Mouse (Mus musculus) E14TG2a.4 (cell line): ENCODE measurements around the gene Ralgapa2.

Experiments used
- CTCF ChIP-seq: conservative IDR thresholded peaks from 2 replicates; pipeline ENCODE4 v1.5.1; 2014; ENCODE audit warnings: low read length
- NANOG ChIP-seq: IDR thresholded peaks from 2 replicates; pipeline ENCODE4 v1.6.1; 2014; ENCODE audit warnings: borderline replicate concordance, low read length, mixed read lengths
- POU5F1 ChIP-seq: IDR thresholded peaks from 2 replicates; pipeline ENCODE4 v1.6.1; 2014; ENCODE audit warnings: low read length, borderline replicate concordance

DNA sequence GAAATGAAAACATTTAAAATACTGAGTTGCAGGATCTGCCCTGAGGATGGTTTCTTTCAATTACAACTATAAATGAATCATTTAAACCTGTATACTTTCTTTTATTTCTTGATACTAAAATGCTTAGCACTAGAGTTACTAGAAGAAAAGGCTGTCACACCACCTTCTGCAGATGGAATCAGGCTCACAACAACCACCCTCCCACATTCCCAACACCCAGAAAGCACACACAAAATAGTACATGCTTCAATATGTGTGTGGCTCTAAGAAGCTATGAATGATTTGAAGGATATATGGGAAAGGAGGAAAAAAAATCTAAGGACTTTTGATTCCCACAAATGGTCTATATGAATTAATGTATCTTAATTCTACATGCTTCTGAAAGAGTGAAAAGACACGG is 174.6 kb downstream of the Ralgapa2 start:
- TF ChIP-seq CTCF (no peak), NANOG (no peak), POU5F1 (no peak)
